Mouse (Mus musculus): ENCODE data around the gene Rnf157.

Gene Rnf157

DNA sequence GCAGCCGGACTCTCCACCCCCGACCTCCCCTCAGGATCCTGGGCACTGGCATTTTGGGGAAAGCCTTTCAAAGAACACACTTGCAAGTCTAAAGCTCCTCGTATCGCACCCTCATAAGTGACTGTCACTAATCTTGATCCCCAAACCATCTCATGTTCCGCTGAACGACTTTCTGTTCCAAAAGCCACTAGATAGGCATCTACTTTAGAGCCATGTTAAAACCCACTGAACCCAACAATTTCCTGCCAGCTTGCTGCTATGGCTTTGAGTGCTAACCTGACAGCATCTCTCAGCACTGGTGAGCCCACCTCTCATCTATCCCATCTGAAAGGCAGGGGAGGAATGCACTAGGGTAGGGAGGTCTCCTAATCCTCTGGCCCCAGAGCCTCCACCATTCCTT lies 75.3 kb downstream of the Rnf157 start:
- no peak for DNase-seq (ENCODE audit: extremely low spot score)

DNA sequence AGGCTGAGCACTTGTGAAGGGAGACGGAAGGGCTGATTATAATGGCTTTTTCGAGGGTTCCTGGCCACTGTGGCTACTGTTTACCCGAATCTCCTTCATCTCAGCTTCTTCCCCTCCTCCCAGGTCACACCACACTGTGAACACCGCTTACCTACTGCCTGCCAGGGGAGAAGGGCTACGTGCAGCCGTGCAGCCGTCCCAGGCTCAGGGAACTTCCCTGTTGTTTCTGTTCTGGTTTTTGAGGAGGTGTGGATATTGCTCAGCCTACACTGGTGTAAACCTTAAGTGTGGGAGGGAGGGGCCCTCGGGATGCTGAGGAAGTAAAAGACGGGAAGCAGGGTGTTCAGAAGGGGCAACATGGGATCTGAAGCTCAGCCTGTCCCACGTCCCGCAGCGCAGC lies 75.8 kb downstream of the Rnf157 start:
- DNase-seq (ENCODE audit: extremely low spot score): no peak

DNA sequence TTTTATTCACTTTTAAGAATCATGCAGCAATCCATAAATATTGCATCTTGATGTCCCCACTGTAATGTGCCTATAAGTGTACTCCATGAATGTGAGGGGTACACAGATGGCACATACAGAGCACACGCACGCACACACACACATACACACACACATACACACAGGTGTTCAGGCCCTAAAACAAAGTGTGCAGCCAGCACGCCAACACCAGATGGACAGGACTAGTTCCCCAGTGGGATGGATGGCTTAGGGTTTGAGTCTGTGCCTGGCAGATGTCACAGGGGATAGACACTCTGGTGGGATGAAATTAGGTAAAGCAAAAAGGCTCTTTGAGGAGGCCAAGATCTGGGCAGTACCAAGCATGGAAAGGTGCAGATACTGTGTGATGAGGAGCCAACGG lies 76.4 kb downstream of the Rnf157 start:
- no peak for DNase-seq (ENCODE audit: extremely low spot score)

DNA sequence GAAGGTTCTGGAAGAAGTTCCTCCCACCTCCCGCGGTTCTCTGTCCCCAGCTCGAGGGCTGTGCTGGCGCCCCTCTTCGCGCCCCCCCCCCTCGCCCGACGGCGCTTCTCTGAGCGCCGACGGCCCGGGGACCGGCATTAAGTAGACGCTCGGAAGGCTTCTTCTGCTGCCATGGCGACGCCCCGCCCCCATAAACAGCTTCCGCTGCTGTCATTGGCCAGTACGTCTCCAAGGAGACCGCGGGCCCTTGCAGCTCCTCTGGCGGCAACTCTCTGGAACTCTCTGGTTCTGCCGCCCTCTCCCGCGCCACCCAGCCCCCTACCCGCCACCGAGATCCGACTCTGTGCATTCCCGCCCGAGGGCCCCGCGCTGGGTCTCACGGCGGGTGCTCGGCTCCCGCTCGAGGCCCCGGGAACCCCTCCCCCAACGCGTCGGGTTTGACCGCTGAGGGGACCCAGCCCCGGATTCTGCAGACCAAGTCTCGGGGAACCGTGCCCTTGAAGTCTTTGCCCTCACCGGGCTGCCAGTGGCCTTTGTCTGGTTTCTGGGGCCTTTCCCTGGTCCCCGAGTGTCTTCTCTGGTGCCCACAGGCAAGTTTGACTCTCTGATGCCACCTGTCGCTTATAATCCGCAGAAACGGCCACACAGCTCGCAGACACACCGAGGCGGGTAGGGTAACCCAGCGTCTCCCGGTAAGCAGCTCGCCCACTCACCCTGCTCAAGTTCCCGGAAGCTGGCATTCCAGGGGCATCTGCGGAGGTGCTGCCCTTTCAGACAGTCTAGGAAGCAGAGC lies 77.4 kb downstream of the Rnf157 start, which contains the start of gene Foxj1:
Gene Foxj1 (minus strand): TSS at position 156 of the 793 bp plus-strand sequence.
- DNase-seq (ENCODE audit: extremely low spot score): peak; percentile 98

DNA sequence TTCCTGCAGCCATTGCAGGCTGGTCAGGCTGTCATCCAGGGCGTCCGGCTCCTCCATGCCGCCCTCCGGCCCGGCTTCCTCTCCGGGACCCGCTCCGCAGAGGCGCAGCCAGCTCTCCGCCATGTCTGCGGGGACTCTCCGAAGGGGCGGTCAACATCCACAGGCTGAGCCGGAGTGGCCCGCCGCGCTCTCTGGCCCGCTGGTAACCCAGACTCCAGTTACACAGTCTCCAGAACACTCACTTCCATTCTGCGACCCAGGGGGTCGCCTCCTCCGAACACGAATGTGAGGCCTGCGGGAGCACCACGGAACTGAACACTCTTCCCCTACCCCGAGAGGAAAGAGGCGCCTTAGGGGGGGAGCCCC lies 78.4 kb downstream of the Rnf157 start:
- no peak for DNase-seq (ENCODE audit: extremely low spot score)

DNA sequence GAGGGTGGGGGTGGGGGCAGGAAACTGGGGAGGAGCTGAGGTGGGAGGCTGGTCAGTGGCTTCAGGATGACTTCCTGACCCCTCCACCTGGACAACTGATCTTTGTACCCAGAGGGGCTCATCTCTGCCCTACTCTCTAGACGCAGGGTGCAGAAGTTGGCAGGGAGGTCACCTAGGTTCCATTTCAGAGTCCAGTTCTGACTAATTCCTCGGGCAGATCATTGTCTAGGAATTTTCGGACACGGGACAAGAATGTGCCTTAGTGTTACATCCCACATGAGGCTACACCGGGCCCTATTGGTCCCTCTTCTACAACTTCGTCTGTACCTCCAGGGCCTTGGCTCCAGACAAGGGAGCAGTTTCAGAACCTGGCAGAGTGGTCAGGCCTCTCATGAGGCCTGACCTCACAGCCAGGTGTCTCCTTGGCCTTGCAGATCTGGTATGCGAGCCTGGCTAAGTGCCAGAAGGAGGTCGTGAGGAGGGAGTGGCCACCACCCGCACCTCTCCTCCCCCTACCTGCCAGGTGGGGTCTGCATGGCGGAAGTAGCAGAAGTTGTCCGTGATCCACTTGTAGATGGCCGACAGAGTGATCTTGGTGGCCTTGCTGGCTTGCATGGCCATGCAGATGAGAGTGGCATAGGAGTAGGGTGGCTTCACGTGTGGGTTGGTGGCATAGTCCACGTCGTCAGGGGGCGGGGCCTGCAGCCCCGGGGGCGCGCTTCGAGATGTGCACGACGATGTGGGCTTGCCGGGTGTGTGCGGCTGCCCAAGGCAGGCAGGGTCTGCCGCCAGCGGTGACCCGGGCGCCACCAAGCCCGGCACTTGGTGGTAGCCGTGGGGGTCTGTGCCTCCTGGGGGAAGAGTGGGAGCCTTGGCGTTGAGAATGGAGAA lies 79.1 kb downstream of the Rnf157 start:
- DNase-seq (ENCODE audit: extremely low spot score): no peak

DNA sequence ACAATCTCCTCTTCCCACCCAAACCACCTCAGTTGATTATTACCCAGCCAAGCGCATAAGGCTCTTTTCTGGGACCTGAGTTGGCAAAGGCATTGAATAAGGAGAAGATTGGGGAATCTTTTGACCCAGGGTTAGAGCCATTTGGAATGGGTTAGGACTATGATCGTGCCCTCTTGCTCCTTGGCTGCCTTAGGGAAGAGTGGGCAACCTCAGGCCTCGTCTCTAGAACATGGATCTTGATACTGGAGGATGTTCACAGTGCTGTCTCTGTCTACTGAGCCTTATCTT lies 79.9 kb downstream of the Rnf157 start:
- DNase-seq (ENCODE audit: extremely low spot score): no peak

DNA sequence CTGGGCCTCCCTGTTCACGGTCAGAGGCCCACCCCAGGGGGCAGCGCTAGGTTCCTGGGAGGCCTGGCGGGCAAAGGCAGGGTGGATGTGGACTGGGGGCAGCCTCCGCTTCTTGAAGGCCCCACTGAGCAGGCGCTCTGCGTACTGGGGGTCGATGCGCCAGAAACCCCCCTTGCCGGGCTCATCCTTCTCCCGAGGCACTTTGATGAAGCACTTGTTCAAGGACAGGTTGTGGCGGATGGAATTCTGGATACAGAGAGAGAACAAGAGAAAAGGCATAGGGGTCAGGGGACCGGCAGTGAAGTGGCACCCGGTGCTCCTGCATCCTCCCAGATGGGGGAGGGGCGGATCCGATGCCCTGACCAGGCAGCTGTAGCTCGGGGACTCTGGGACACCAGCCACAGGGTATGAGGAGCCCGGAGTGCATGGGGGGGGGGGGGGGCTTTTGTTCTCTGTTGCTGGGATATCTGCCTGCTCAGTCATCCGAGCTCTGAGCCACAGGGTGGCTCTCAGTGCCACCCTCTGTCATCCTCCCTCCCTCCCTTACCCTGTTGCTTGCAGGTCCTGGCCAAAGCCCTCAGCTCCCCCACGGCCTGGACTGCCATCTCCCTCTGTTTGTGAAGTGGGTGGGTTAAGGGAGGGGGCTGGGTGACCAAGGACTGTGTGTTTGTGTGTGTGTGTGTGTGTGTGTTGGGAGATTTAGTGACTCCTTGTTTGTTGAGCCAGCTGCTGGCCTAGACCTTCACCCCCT lies 80.4 kb downstream of the Rnf157 start:
- DNase-seq (ENCODE audit: extremely low spot score): peak; percentile 52

DNA sequence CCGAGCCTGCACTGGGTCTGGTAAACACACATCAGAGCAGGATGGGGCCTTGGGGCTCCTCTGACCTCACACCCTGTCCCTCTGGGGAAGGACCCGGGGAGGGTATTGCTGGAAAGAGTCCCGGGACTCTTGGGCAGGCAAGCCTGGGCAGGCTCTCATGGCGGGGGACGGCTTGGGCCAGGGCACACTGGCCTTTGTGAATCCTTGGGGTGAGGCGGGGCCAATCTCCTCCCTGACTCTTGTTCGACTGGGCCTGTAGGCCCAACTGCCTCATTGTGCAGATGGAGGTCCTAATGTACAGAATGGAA lies 82.7 kb downstream of the Rnf157 start:
- DNase-seq (ENCODE audit: extremely low spot score): no peak

DNA sequence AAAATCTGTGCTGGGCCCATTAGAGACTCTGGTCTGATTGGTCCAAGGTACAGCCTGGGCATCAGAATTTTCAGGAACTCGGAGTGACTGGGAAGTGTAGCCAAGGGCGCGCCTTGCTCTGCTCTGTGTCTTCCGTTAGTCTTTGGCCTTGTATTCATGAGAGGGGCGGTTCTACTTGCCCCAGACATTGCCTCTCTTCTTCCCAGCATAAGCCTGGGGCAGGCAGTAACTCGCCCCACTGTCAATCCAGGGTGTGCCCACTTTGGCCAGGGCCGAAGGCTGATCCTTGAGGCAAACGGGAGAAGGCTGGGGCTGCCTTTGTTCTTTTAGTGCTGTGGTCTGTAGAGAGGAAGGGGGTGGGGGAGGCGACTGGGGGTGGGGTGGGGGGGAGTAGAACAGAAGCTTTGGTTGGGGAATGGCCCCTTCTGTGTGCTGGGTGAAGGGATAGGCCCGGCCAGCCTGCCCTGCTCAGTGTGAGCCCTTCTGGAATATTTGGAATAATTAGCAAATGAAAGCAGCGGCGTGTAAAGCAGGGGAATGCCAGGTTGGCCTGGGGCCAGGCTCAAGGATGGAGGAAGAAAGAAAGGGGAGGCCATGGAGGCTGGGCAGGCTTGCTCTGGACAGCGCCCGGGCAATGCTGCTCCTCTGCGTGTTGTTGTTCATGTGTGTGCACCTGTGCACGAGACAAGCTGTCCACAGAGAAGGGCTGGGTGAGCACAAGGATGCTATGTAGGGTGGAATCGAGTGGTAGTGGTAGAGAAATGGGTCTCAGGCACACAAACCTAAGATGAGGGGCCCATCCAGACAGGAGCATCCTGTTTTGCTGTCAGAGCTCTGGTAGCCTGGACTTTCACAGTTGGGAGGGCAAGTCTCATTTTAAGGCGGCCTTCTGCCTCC lies 83.3 kb downstream of the Rnf157 start:
- no peak for DNase-seq (ENCODE audit: extremely low spot score)

DNA sequence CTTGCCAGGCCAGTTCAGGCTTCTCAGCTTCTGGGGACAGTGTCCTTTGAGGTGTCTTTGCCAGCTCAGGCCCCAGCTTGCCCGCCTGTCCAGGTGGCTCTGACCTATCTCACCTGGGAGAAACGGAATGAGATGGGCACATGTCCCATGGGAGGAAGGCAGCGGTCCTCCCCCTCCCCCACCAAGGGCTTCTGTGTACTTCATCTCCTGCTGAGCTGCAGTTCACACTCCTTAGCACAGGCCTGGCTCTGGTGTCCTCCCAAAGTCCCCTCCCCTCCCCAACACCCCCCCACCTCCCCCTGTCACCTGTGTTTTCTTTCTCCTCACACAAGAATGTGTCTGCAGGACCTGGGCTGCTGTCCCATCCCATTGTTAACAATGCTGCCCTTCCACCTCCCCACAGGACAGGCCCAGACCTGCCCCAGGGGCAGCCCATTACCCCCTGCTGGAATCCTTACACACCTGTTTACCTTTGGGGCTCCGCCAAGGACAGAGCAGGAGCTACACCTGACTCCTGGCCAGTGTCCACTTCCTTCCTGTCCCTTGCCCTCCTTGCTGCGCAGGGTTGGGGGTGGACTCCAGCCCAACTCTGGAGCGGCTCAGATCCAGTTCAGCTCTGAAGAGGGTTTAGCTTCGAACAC lies 85.7 kb downstream of the Rnf157 start:
- DNase-seq (ENCODE audit: extremely low spot score): no peak

DNA sequence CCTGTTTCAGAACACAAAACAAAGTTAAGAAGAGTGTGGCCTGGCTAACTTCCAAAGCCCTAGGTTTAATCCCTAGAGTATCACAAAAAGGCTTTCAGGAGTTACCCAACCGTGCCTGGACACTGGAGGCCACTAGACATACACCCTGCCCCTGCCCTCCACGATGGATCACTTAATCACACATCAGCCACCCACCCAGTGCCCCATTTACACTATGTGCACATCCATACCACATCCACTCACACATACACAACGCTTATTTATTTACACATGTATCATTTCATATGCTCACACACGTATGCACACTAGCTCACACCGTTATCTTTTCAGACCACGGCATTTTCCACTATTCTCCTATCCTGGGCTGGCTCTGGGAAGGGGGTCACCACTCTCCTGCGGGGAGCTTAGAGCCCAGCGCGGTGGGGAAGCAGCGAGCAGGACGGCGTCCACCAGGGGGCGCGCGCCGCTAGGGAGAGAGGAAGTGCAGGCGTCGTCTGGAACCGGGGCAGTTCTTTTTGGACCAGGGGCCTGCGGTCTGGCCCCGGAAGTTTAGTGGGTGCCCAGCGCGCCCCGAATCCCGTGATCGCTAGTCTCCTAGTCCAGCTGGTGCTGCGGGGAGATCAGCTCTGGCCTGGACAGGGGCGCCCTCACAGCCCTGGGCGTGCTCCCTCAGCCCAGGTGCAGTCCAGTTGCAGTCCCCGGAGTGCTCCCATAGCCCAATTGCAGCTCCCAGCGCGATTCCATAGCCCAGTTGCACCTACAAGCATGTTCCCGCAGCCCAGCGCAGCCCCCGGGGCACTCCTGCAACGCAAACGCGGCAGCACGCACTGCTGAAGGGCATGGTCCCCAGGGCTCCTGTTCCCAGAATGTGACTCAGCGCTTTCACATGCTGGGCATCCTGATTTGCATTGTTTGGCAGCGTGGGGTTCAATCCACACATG lies 93.8 kb downstream of the Rnf157 start:
- peak; percentile 86 for DNase-seq (ENCODE audit: extremely low spot score)

DNA sequence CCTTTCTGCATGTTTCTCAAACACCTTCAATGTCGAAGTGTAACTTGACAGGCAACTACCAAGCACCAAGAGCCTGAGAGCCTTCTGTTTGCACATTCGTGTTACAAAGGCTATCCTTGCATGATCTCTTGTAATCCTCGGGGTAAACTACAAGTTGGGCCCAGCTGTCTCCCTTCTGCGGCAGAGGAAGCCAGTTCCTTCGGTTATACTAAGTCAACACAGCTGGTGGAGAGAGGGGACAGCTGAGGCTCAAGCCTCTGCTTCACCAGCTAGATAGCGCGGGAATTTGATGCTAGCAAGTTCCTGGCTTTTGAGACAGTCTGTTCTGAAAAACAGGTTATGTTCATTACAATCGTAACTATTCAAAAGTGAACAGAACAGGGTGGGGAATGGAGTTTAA lies 100.5 kb downstream of the Rnf157 start:
- no peak for DNase-seq (ENCODE audit: extremely low spot score)

DNA sequence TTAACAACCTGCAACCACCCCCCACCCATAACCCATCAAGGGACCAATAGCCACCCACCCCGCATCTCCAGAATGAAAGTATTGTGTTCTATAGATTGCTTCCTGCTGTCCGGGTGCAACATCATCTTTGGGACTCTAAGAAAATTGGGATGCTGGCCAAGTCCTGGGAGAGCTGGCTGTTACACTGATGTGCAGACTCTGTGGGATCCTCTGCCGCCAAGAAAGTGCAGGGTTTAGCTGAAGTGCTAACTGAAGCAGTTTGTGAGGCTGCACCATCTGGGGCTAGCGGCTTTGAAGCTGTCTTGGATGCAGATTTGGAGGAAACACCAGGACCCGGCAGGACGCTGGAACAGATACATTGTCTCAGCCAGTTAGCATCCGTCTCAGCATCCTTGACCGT lies 101.7 kb downstream of the Rnf157 start:
- no peak for DNase-seq (ENCODE audit: extremely low spot score)

DNA sequence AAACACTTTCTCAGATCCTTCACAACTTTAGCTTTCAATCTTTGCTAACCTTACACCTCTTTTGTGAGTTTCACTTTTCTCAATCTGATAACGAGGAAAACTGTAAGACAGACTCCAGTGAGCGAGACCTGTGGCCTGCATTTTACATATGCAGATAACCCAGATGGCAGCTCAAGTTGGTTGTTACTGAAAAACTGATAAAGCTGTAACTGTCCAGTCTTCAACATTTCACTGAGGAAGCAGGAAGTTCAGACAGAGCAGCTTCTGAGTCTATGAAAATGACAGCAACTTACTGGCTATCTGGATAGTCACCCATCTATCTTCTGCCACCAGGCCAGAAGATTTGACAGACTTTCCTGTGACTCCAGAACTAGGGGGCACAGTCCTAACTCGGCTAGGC lies 103.2 kb downstream of the Rnf157 start:
- DNase-seq (ENCODE audit: extremely low spot score): no peak

DNA sequence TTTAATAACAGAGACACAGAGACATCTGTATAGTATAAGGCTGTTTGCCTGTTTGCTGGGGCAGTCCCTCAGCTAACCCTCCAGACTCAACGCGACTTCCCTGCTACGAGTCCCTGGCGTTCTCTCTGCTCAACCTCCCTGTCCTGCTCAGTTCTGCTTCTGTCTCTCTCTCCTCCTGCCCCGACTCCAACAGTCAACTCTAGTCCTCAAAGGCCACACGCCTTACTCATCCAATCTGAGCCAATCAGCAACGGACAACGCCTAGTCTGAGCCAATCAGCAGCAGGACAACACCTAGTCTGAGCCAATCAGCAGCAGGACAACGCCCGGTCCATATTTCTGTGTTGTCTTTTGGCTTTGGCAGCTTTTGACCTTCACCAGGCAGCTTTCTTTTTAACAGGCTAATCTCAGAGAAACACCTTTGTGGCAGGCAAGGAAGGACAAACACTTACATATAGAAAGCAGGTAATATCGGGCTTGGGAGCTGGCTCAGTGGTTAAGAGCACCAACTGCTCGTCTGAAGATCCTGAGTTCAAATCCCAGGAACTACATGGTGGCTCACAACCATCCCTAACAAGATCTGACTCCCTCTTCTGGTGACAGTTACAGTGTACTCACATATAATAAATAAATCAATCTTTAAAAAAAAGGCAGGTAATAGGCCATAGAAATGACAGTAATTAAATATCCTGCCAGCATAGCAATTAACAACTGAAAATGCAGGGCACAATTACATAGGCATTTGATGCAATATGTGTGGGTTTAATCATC lies 104.9 kb downstream of the Rnf157 start:
- no peak for DNase-seq (ENCODE audit: extremely low spot score)

DNA sequence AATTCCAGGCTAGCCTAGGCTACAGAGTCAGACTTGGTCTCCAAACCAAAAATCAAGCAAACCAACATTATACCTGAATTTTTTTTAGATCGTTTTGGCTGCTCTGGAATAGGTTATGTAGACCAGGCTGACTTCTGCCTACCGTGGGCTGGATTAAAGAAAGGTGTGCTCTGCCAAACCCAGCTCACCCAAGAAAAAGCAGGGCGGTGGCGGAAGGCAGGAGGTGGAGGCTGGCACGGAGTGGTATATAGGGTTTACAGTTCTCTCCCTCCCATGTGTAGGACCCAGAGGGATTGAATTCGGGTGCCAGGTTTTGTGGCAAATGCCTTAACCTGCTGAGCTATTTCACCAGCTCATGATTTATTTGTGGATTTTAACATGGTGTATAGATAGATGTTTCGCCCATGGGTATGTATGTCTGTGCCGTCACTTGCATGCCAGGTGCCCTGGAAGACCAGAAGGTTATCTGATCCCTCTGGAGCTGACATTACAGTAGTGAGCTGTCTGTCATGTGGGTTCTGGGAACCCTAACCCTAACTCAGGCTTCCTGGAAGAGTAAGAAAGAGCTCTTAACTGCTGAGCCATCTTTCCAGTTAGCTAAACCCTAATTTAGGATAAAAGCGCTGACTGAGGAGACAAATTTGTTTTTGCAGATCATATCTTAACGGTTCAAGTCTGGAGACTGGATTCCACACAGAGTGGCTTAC lies 105.7 kb downstream of the Rnf157 start, which contains the start of gene Exoc7:
Gene Exoc7 (minus strand): TSS at position 215 of the 707 bp plus-strand sequence.
- DNase-seq (ENCODE audit: extremely low spot score): no peak

All from embryo, embryonic 9.5 days (tissue).